Mouse (Mus musculus) duodenum, adult 2 months (tissue): ENCODE results near the gene Chac1. TPM values are rescaled to one million over a fixed set of nuclear protein-coding genes. Genes with fewer than 3 reads are reported as not detected.

Source experiments
- polyA plus RNA-seq: library from polyadenylated mRNA; depleted of rRNA; stranded (reverse); fragments of >200 nt; gene quantifications from 2 replicates; pipeline ENCODE4 v1.2.3, GENCODE M21; 2012; ENCODE audit warnings: low replicate concordance; rRNA removed

Gene Chac1
- 1.3 and 5.3 TPM in 2 replicates for polyA plus RNA-seq

DNA sequence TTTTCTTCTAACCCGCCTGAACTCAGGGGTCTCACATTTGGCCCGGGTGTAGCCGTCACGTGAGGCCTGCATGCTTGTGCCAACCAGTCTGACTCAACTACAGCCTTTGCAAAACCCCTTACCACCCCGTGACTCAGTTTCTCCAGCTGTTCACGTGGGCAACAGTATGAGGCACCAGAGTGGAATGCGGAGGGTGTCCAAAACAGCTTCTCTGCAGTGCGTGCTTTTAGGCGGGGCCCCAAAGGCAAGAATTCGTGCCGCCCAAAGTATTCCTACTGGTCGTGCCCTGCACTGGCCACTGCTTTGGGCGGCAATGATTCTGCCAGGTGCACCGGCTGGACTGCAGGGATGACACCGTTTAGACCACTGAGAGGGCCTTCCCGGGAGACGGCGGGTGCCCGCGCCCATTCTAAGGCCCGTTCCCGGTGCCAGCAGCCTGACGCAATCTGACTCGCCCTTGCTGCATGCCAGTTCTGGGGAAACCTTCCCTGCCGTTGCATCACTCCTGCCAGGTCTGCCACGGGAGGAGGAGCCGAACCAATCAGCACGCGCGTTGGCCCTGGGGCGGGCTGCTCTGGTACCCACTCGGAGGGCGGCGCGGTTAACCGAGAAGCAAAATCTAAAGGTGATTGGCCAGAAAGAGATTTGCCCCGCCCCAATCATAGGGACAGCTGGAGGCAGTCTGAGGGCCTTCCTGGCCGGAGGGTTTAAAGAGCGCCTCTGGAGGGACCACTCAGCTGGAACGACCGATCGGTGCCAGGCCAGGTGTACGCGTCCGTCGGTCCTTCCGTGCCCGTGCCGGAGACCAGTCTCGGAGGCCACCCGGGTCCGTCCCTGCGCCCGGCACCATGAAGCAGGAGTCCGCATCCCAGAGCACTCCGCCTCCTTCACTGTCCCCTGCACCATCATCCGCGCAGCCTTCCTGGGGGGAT, at the start of gene Chac1:
Gene Chac1 (plus strand): TSS at position 675 of the 932 bp plus-strand sequence.

DNA sequence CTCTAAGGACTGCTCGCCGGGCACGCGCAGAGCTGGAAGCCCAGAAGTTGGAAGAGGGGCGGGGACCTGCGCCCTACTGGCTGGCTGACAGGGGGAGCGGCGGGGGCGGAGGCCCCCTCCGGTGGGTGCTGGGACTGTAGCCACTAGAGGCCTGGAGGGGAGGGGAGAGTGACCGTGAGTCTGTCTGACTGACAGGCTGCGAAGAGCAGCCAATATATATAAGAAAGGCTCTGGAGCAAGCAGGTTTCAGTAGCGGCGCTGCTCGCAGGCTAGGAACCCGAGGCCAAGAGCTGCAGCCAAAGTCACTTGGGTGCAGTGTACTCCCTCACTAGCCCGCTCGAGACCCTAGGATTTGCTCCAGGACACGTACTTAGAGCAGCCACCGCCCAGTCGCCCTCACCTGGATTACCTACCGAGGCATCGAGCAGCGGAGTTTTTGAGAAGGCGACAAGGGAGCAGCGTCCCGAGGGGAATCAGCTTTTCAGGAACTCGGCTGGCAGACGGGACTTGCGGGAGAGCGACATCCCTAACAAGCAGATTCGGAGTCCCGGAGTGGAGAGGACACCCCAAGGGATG, 25.4 kb upstream of the Chac1 start, which contains the start of gene Dll4:
Gene Dll4 (plus strand): TSS at position 217 of the 576 bp plus-strand sequence.

Other genes with a start within 250 kb of the Chac1 start
- 4.1 and 4.2 TPM in 2 replicates for gene Rad51, start 238.4 kb upstream of the Chac1 start, polyA plus RNA-seq
- gene Rmdn3, start 194.2 kb upstream of the Chac1 start, polyA plus RNA-seq, result 26.8 and 50.3 TPM in 2 replicates
- 32.5 and 153 TPM in 2 replicates for gene Gchfr, start 183.5 kb upstream of the Chac1 start, polyA plus RNA-seq
- 0.04 and 0.06 TPM in 2 replicates for gene Gm14137, start 176.7 kb upstream of the Chac1 start, polyA plus RNA-seq
- gene Zfyve19, start 142.6 kb upstream of the Chac1 start, polyA plus RNA-seq, result 29.4 and 36.1 TPM in 2 replicates
- gene Dnajc17, start 142.4 kb upstream of the Chac1 start, polyA plus RNA-seq, result 2.9 and 3.1 TPM in 2 replicates
- gene Ppp1r14d, start 121.3 kb upstream of the Chac1 start, polyA plus RNA-seq, result 106 and 267 TPM in 2 replicates
- 134 and 359 TPM in 2 replicates for gene Spint1, start 113.9 kb upstream of the Chac1 start, polyA plus RNA-seq
- 2.0 and 3.7 TPM in 2 replicates for gene Rhov, start 80.0 kb upstream of the Chac1 start, polyA plus RNA-seq
- gene Vps18, start 62.5 kb upstream of the Chac1 start, polyA plus RNA-seq, result 17.3 and 20.0 TPM in 2 replicates
- 9.4 and 13.5 TPM in 2 replicates for gene Dll4, start 25.4 kb upstream of the Chac1 start, polyA plus RNA-seq
- 4.2 TPM in 2 replicates for gene Ino80, start 126.5 kb downstream of the Chac1 start, polyA plus RNA-seq
- gene Exd1, start 196.4 kb downstream of the Chac1 start, polyA plus RNA-seq, result 0.06 and 0.08 TPM in 2 replicates
- 62.6 and 71.4 TPM in 2 replicates for gene Chp1, start 196.5 kb downstream of the Chac1 start, polyA plus RNA-seq